Mouse (Mus musculus) G1E (cell line): Measurements from ENCODE around the gene Shmt2.
A peak's percentile ranks its signal among the peaks of the same experiment; 100 is the strongest.

Experiments used
- CTCF ChIP-seq: IDR thresholded peaks from 2 replicates; pipeline ENCODE4 v1.5.1; 2012; ENCODE audit warnings: low read depth, low read length, inconsistent platforms, mixed read lengths
- GATA1 ChIP-seq: IDR thresholded peaks from 2 replicates; pipeline ENCODE4 v1.6.1; 2012; ENCODE audit warnings: borderline replicate concordance, low read length, inconsistent platforms, mixed read lengths
- GATA2 ChIP-seq: IDR thresholded peaks from 2 replicates; pipeline ENCODE4 v1.6.1; 2012; ENCODE audit warnings: low read depth, low read length, inconsistent platforms, borderline replicate concordance
- POLR2AphosphoS5 ChIP-seq: IDR thresholded peaks from 2 replicates; pipeline ENCODE4 v1.6.1; 2012; ENCODE audit warnings: low read depth, low read length, inconsistent platforms; ENCODE audit not compliant: insufficient replicate concordance
- TAL1 ChIP-seq: conservative IDR thresholded peaks from 2 replicates; pipeline ENCODE4 v1.6.1; 2012; ENCODE audit warnings: low read depth, low read length, inconsistent platforms, mixed read lengths

- no peak for TF ChIP-seq POLR2AphosphoS5
- peak; percentile 41; the same call in 1 of the 2 replicates for TF ChIP-seq CTCF
- TF ChIP-seq GATA1, result no peak
- TF ChIP-seq TAL1, result no peak
- no peak for TF ChIP-seq GATA2
Measured at GRCm38 (mm10) chr10:127508239-127508638, 14.0 kb downstream of the Shmt2 start.
